Mouse (Mus musculus) limb, embryonic 14.5 days (tissue): Measurements from ENCODE around the gene P2ry14. TPM values are rescaled to one million over a fixed set of nuclear protein-coding genes. Genes with fewer than 3 reads are reported as not detected.

Source experiments
- ATAC-seq: fragments of 200-750 bp; cut with Nextera tagmentation; 2 replicates; pipeline ENCODE4 v1.8.0; 2017; ENCODE audit warnings: low read depth, moderate number of reproducible peaks, moderate TSS enrichment; ENCODE audit not compliant: low FRiP score
- DNase-seq: peaks from one replicate; pipeline ENCODE4 v3.0.0-alpha.2; 2015; ENCODE audit warnings: low spot score
- H3K27ac ChIP-seq: fragments of 300-500 bp; sonication (generic); replicated peaks from 2 replicates; pipeline ENCODE4 v1.5.1; 2014; ENCODE audit warnings: low read depth, mild to moderate bottlenecking, low read length, moderate library complexity, mixed read lengths
- H3K27me3 ChIP-seq: fragments of 300-500 bp; sonication (generic); 2 replicates; pipeline ENCODE4 v1.6.1; 2014; ENCODE audit warnings: low read length, mixed read lengths; ENCODE audit not compliant: control insufficient read depth, insufficient read depth
- H3K36me3 ChIP-seq: fragments of 300-500 bp; sonication (generic); 2 replicates; pipeline ENCODE4 v1.6.1; 2014; ENCODE audit warnings: mild to moderate bottlenecking, low read length, moderate library complexity, mixed read lengths; ENCODE audit not compliant: control insufficient read depth, insufficient read depth
- H3K4me1 ChIP-seq: fragments of 300-500 bp; sonication (generic); 2 replicates; pipeline ENCODE4 v1.6.1; 2014; ENCODE audit warnings: antibody characterized with exemption, low read length, mixed read lengths; ENCODE audit not compliant: control insufficient read depth, insufficient read depth
- H3K4me2 ChIP-seq: fragments of 300-500 bp; sonication (generic); replicated peaks from 2 replicates; pipeline ENCODE4 v1.6.1; 2014; ENCODE audit warnings: low read depth, mild to moderate bottlenecking, low read length, moderate library complexity; ENCODE audit not compliant: severe bottlenecking
- H3K4me3 ChIP-seq: fragments of 300-500 bp; sonication (generic); replicated peaks from 2 replicates; pipeline ENCODE4 v1.5.1; 2014; ENCODE audit warnings: low read length
- H3K9ac ChIP-seq: fragments of 300-500 bp; sonication (generic); 2 replicates; pipeline ENCODE4 v1.6.1; 2014; ENCODE audit warnings: mild to moderate bottlenecking, low read depth, low read length, moderate library complexity; ENCODE audit not compliant: severe bottlenecking
- H3K9me3 ChIP-seq: fragments of 300-500 bp; sonication (generic); 2 replicates; pipeline ENCODE4 v1.6.1; 2016; ENCODE audit warnings: low read length; ENCODE audit not compliant: control insufficient read depth
- POLR2A ChIP-seq: fragments of 200-500 bp; IDR thresholded peaks from 2 replicates; pipeline ENCODE4 v1.8.0; 2012; ENCODE audit warnings: inconsistent platforms, mild to moderate bottlenecking, moderate library complexity, borderline replicate concordance; ENCODE audit not compliant: insufficient read depth, insufficient read length; ENCODE audit errors: extremely low read depth
- WGBS: fragments of 180-500 bp; shearing (Covaris S2); extraction: QIAGEN DNeasy Blood & Tissue Kit; methylation state at CpG from one replicate; pipeline ENCODE4 v1.1.7; 2014; 5-methylcytosine and 5-hydroxymethylcytosine counted together
- polyA plus RNA-seq, 2 experiments: library from polyadenylated mRNA; depleted of rRNA in 1 of 2; stranded (reverse) in 1 of 2; unstranded in 1 of 2; fragments of >200 nt; fragmentation: Nextera tagmentation in 1 of 2; extraction: Ambion mirVana in 1 of 2; gene quantifications; 2 replicates each; pipeline versions ENCODE4 v1.2.1 to v1.2.3; 2012 to 2014

P2ry14 gene
- polyA plus RNA-seq, 2 experiments, result 0.36 to 1.8 TPM

DNA sequence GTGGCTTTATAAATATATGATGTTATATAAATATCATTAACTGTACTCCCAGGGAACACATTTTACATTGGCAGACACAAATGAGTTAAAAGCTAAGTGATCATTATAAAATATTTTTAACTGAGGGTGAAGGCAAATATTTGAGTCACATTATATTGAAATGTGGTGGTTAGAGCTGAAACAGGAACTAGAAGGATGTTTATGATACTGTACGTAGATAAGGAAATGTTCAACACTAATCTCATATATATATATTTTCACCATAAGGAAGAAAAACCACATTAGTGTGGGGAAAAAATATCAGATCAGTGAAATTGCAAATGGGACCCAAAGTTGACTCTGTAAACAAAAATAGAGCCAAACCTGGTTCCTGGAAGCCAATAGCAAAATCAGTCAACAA lies 7.0 kb upstream of the P2ry14 start:
- no peak overlapping the region for H3K4me3 ChIP-seq

DNA sequence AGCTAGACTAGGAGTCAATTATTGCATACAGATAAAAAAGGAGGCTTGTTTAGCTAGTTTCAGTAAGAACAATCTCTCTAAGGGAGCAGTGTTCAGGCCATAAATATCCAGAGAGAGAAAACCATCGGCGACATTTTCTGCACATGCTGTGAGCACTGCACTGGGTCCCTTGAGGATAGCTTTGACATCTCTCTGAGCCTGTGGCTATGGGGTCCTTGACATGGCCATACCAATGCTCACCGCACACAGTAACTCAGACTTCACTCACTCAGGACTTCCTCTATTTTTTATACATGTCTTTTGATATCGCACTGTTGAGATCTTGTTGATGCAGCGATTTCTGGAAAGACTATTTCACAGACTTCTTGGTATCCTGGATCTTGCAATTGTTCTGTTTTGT lies 3.6 kb upstream of the P2ry14 start:
- H3K27me3 ChIP-seq, result no peaks in the 10 kb centered on the region
- WGBS, result 97% methylated on average over 5 of the region's 5 CpGs
- no peaks in the 10 kb centered on the region for H3K4me1 ChIP-seq
- ATAC-seq, result no peak
- H3K9ac ChIP-seq, result no peak overlapping the region
- H3K9me3 ChIP-seq, result no peaks in the 10 kb centered on the region
- TF ChIP-seq POLR2A, result no peak
- DNase-seq, result no peak
- H3K36me3 ChIP-seq, result no peaks in the 10 kb centered on the region
- no peak overlapping the region for H3K4me2 ChIP-seq
- H3K4me3 ChIP-seq, result no peak overlapping the region
- H3K27ac ChIP-seq, result no peak overlapping the region

More for the DNA sequence above, 7.0 kb upstream of the P2ry14 start:
- WGBS, result 88% methylated on average over 1 of the region's 1 CpGs
- no peak for DNase-seq
- ATAC-seq, result no peak
- no peaks in the 10 kb centered on the region for H3K9me3 ChIP-seq
- H3K27ac ChIP-seq, result no peak overlapping the region
- no peak overlapping the region for H3K4me2 ChIP-seq
- TF ChIP-seq POLR2A, result no peak
- H3K9ac ChIP-seq, result no peak overlapping the region
- H3K4me1 ChIP-seq, result no peaks in the 10 kb centered on the region
- H3K36me3 ChIP-seq, result no peaks in the 10 kb centered on the region
- no peaks in the 10 kb centered on the region for H3K27me3 ChIP-seq

DNA sequence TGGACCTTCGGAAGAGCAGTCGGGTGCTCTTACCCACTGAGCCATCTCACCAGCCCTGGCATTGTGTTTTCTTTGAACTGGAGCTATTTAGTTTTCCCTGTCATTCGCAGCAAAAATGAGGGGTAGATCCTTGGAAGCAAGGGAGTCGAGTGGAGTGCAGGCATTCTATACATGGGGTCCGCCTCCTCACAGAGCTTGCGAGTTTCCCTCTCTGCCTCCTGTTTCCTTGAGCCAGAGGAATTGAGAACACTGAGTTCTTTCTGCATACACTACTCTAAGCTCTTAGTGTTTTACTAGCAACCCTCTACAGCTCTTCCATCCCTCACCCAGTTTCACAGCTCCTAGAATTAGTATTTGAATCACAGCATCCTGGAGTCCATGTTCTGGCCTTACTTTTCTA lies 2.0 kb upstream of the P2ry14 start:
- no peak overlapping the region for H3K4me3 ChIP-seq
- no peak overlapping the region for H3K27ac ChIP-seq
- no peak overlapping the region for H3K4me2 ChIP-seq
- no peaks in the 10 kb centered on the region for H3K9me3 ChIP-seq
- H3K36me3 ChIP-seq, result no peaks in the 10 kb centered on the region
- no peaks in the 10 kb centered on the region for H3K4me1 ChIP-seq
- ATAC-seq (no peak), DNase-seq (no peak)
- TF ChIP-seq POLR2A, result no peak
- no peak overlapping the region for H3K9ac ChIP-seq
- H3K27me3 ChIP-seq, result no peaks in the 10 kb centered on the region
- WGBS, result 93% methylated on average over 6 of the region's 6 CpGs

DNA sequence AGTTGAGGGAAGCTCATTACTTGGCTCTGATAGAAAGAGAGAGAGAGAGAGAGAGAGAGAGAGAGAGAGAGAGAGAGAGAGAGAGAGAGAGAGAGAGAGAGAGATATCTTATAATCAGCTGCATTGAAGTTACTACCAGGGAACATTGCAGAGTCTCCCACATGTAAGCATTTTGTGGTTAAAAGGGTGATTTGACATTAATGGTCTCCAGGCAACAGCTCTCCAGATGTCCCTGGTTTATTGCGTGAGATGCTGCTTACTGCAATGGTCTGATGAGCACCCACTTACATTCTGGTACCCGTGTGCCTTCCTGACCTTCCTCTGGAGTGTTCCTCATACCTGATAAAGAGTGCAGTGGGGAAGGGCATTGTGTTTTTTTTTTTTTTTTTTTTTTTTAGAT lies 1.5 kb upstream of the P2ry14 start:
- Histone ChIP-seq H3K27me3 (no peaks in the 10 kb centered on the region), H3K9ac (no peak overlapping the region), H3K27ac (no peak overlapping the region), H3K4me1 (no peaks in the 10 kb centered on the region), H3K4me2 (no peak overlapping the region), H3K4me3 (no peak overlapping the region), H3K36me3 (no peaks in the 10 kb centered on the region), H3K9me3 (no peaks in the 10 kb centered on the region)
- WGBS, result 40% methylated on average over 2 of the region's 2 CpGs
- no peak for TF ChIP-seq POLR2A
- DNase-seq (no peak), ATAC-seq (no peak)

DNA sequence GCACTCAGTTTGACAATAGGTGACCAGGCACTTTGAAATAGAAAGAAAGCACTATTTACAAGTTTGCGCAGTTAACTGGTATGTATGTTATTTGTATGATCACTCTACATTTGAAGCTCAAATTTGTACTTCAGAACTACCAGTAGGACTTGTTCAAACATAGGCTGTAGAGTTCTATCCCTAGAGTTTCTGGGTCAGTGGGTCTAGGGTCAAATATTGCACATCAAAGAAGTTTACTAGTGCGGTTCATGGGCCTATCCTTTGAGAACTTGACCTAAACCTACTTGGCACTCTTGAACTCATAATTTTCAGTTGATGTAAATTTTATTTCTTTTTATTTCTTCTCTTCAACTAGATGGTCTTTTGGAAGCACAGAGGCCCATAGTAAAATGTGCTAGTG lies 2.8 kb downstream of the P2ry14 start:
- 89% methylated on average over 2 of the region's 2 CpGs for WGBS
- no peak overlapping the region for H3K9ac ChIP-seq
- no peak for ATAC-seq

DNA sequence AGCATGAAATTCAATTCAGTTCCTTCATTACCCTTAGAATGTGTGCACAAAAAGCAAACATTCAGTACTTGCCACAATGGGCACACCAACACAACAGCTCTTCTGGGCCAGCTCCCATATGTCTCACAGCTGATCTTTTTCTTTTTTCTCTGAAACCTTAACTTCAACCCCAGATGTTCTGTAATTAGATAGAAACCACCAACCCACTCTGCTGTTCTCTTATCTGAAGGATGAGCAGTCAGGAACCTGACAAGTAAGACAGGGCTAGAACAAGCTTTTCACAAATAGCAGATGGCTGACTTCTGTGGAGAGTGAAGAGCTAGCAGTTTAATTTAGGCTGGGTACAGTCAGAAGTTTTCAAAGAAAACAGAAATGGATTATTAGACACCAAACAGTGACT lies 3.8 kb downstream of the P2ry14 start:
- ATAC-seq, result no peak

More for the DNA sequence above, 2.8 kb downstream of the P2ry14 start:
- Histone ChIP-seq H3K27ac (no peak overlapping the region), H3K4me3 (no peak overlapping the region), H3K9me3 (no peaks in the 10 kb centered on the region), H3K36me3 (no peaks in the 10 kb centered on the region), H3K27me3 (no peaks in the 10 kb centered on the region), H3K4me2 (no peak overlapping the region), H3K4me1 (no peaks in the 10 kb centered on the region)
- DNase-seq, result no peak
- no peak for TF ChIP-seq POLR2A

More for the DNA sequence above, 3.8 kb downstream of the P2ry14 start:
- H3K9me3 ChIP-seq, result no peaks in the 10 kb centered on the region
- H3K4me2 ChIP-seq, result no peak overlapping the region
- no peaks in the 10 kb centered on the region for H3K36me3 ChIP-seq
- H3K4me3 ChIP-seq, result no peak overlapping the region
- DNase-seq, result no peak
- H3K4me1 ChIP-seq, result no peaks in the 10 kb centered on the region
- H3K27me3 ChIP-seq, result no peaks in the 10 kb centered on the region
- no peak overlapping the region for H3K9ac ChIP-seq
- H3K27ac ChIP-seq, result no peak overlapping the region
- TF ChIP-seq POLR2A, result no peak
